Mouse (Mus musculus): ENCODE measurements around the gene Adra2b. TPM values are rescaled to one million over a fixed set of nuclear protein-coding genes. Genes with fewer than 3 reads are reported as not detected.

Gene Adra2b
- polyA plus RNA-seq, 1 experiment = 0.20 TPM

- Histone ChIP-seq H3K27ac (ENCODE audit: control insufficient read depth, insufficient read depth, low read length) (peak overlapping the region; percentile 91), H3K27me3 (ENCODE audit: control insufficient read depth, insufficient read depth, low read length) (no peaks in the 10 kb centered on the region), H3K4me1 (replicated peaks; ENCODE audit: control insufficient read depth, insufficient read depth, low read length) (peaks cover 57% of the 10 kb centered on the region), H3K36me3 (ENCODE audit: control insufficient read depth, insufficient read depth, low read length) (peaks cover 15% of the 10 kb centered on the region; the same call in 1 of the 2 replicates), H3K4me3 (ENCODE audit: control insufficient read depth, insufficient read depth, low read length) (peak overlapping the region; percentile 13)
- WGBS = 6% methylated on average over 5 of the region's 5 CpGs
- peak; percentile 66 for DNase-seq
- TF ChIP-seq POLR2A (IDR thresholded peaks at IDR 0.05; ENCODE audit: control insufficient read depth, extremely low read depth, insufficient read depth, low read length, poor library complexity) (no peak), CTCF (IDR thresholded peaks at IDR 0.05; ENCODE audit: borderline replicate concordance, control insufficient read depth, extremely low read depth, insufficient read depth, low read length, poor library complexity) (no peak)
These were observed 28.9 kb upstream of the Adra2b start for GRCm38 (mm10) chr2:127333945-127334603.

DNA sequence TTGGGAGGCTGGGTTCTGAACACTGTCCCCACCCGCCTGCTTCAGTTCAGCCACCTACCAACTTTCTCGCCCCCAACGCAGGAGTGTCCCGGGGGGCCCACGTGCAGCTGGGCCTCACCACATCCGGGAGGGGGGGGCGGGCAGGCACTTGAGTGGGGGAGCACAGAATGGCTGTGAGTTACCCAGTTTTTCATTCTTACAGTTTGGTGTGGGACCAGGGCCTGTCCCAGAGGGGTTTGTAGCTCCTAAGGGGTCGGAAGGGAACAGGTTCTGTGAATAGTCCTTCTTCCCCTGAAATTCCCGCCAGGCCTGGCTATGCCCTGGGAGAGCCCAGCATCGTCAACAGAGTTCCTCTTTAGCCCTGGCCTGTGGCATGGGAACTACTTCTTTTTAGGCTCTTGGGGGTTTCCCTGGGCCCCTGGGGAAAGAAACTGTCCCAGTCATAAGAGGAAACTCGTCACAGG lies 27.9 kb upstream of the Adra2b start:
- Histone ChIP-seq H3K36me3 (ENCODE audit: control insufficient read depth, insufficient read depth, low read length) (peaks cover 15% of the 10 kb centered on the region; the same call in 1 of the 2 replicates), H3K27ac (ENCODE audit: control insufficient read depth, insufficient read depth, low read length) (peak overlapping the region; percentile 97), H3K4me1 (replicated peaks; ENCODE audit: control insufficient read depth, insufficient read depth, low read length) (peaks cover 49% of the 10 kb centered on the region), H3K27me3 (ENCODE audit: control insufficient read depth, insufficient read depth, low read length) (no peaks in the 10 kb centered on the region), H3K4me3 (ENCODE audit: control insufficient read depth, insufficient read depth, low read length) (peak overlapping the region; percentile 25)
- TF ChIP-seq CTCF (IDR thresholded peaks at IDR 0.05; ENCODE audit: borderline replicate concordance, control insufficient read depth, extremely low read depth, insufficient read depth, low read length, poor library complexity) (0 out of 2 replicates have a peak, but pooled peaks have one; percentile 49), POLR2A (IDR thresholded peaks at IDR 0.05; ENCODE audit: control insufficient read depth, extremely low read depth, insufficient read depth, low read length, poor library complexity) (0 out of 2 replicates have a peak, but pooled peaks have one; percentile 19)
- peak; percentile 90 for DNase-seq
- 3% methylated on average over 11 of the region's 11 CpGs for WGBS

GRCm38 (mm10) chr2:127335767-127336496 lies 27.1 kb upstream of the Adra2b start, which contains the start of gene Dusp2:
Gene Dusp2, plus strand, starts transcription at chr2:127336159.
- WGBS = under 1% methylated on average over 75 of the region's 76 CpGs

GRCm38 (mm10) chr2:127336497-127336832 lies 26.5 kb upstream of the Adra2b start:
- peak overlapping the region; percentile 97 for H3K27ac ChIP-seq (ENCODE audit: control insufficient read depth, insufficient read depth, low read length)
- under 1% methylated on average over 33 of the region's 33 CpGs for WGBS
- peak overlapping the region; percentile 85 for H3K4me3 ChIP-seq (ENCODE audit: control insufficient read depth, insufficient read depth, low read length)
- no peak for DNase-seq
- TF ChIP-seq POLR2A (IDR thresholded peaks at IDR 0.05; ENCODE audit: control insufficient read depth, extremely low read depth, insufficient read depth, low read length, poor library complexity) (no peak), CTCF (IDR thresholded peaks at IDR 0.05; ENCODE audit: borderline replicate concordance, control insufficient read depth, extremely low read depth, insufficient read depth, low read length, poor library complexity) (0 out of 2 replicates have a peak, but pooled peaks have one; percentile 4)
- H3K4me1 ChIP-seq (replicated peaks; ENCODE audit: control insufficient read depth, insufficient read depth, low read length) = peaks cover 49% of the 10 kb centered on the region
- no peaks in the 10 kb centered on the region for H3K27me3 ChIP-seq (ENCODE audit: control insufficient read depth, insufficient read depth, low read length)
- peaks cover 15% of the 10 kb centered on the region; the same call in 1 of the 2 replicates for H3K36me3 ChIP-seq (ENCODE audit: control insufficient read depth, insufficient read depth, low read length)

More at GRCm38 (mm10) chr2:127335767-127336496, 27.1 kb upstream of the Adra2b start, which contains the start of gene Dusp2:
- DNase-seq = peak; percentile 95
- Histone ChIP-seq H3K4me1 (replicated peaks; ENCODE audit: control insufficient read depth, insufficient read depth, low read length) (peaks cover 49% of the 10 kb centered on the region), H3K4me3 (ENCODE audit: control insufficient read depth, insufficient read depth, low read length) (peak within 1 kb of the TSS; percentile 85), H3K27me3 (ENCODE audit: control insufficient read depth, insufficient read depth, low read length) (no peaks in the 10 kb centered on the region), H3K27ac (ENCODE audit: control insufficient read depth, insufficient read depth, low read length) (peak within 1 kb of the TSS; percentile 97), H3K36me3 (ENCODE audit: control insufficient read depth, insufficient read depth, low read length) (peaks cover 15% of the 10 kb centered on the region; the same call in 1 of the 2 replicates)
- TF ChIP-seq CTCF (IDR thresholded peaks at IDR 0.05; ENCODE audit: borderline replicate concordance, control insufficient read depth, extremely low read depth, insufficient read depth, low read length, poor library complexity) (peak; percentile 49; the same call in 1 of the 2 replicates), POLR2A (IDR thresholded peaks at IDR 0.05; ENCODE audit: control insufficient read depth, extremely low read depth, insufficient read depth, low read length, poor library complexity) (peak; percentile 99)

DNA sequence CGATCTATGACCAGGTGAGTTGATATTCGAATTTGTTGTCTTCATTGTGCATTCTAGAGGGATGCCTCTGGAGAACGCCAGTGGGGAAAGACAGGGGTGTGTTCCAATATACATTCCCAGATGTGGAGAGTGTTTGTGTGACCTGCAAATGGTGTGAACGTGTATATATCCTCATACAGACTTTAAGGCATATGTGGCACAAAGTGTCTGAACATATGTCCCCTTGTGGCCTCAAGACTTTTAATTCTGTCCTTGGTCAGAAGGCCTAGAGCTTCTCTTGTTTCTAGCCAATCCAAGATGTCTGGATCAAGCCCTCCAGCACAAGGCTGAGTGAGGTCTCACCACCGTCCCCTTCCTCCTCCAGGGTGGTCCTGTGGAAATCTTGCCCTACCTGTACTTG lies 26.1 kb upstream of the Adra2b start:
- Histone ChIP-seq H3K4me1 (replicated peaks; ENCODE audit: control insufficient read depth, insufficient read depth, low read length) (peaks cover 47% of the 10 kb centered on the region), H3K4me3 (ENCODE audit: control insufficient read depth, insufficient read depth, low read length) (peak overlapping the region; percentile 85), H3K36me3 (ENCODE audit: control insufficient read depth, insufficient read depth, low read length) (peaks cover 15% of the 10 kb centered on the region; the same call in 1 of the 2 replicates), H3K27me3 (ENCODE audit: control insufficient read depth, insufficient read depth, low read length) (no peaks in the 10 kb centered on the region), H3K27ac (ENCODE audit: control insufficient read depth, insufficient read depth, low read length) (peak overlapping the region; percentile 97)
- DNase-seq = no peak
- no peak for TF ChIP-seq CTCF (IDR thresholded peaks at IDR 0.05; ENCODE audit: borderline replicate concordance, control insufficient read depth, extremely low read depth, insufficient read depth, low read length, poor library complexity)
- no peak for TF ChIP-seq POLR2A (IDR thresholded peaks at IDR 0.05; ENCODE audit: control insufficient read depth, extremely low read depth, insufficient read depth, low read length, poor library complexity)
- WGBS = 4% methylated on average over 5 of the region's 5 CpGs

DNA sequence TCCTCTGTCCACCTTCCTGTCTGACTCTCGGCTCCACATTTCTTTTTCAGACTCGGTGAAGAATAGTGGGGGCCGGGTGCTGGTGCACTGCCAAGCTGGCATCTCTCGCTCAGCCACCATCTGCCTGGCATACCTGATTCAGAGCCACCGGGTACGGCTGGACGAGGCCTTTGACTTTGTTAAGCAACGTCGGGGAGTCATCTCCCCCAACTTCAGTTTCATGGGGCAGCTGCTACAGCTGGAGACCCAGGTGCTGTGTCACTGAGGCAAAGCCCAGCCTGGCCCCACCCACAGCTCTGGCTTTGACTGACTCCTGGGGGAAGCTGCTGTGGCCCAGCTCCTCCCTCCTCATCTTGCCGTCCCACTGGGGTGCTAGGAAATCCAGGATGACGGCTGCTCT lies 25.5 kb upstream of the Adra2b start:
- WGBS = 3% methylated on average over 11 of the region's 11 CpGs
- Histone ChIP-seq H3K36me3 (ENCODE audit: control insufficient read depth, insufficient read depth, low read length) (peaks cover 15% of the 10 kb centered on the region; the same call in 1 of the 2 replicates), H3K27me3 (ENCODE audit: control insufficient read depth, insufficient read depth, low read length) (no peaks in the 10 kb centered on the region), H3K27ac (ENCODE audit: control insufficient read depth, insufficient read depth, low read length) (peak overlapping the region; percentile 97), H3K4me1 (replicated peaks; ENCODE audit: control insufficient read depth, insufficient read depth, low read length) (peaks cover 40% of the 10 kb centered on the region), H3K4me3 (ENCODE audit: control insufficient read depth, insufficient read depth, low read length) (peak overlapping the region; percentile 85)
- peak; percentile 78 for DNase-seq
- no peak; the same call in 1 of the 2 replicates for TF ChIP-seq POLR2A (IDR thresholded peaks at IDR 0.05; ENCODE audit: control insufficient read depth, extremely low read depth, insufficient read depth, low read length, poor library complexity)
- TF ChIP-seq CTCF (IDR thresholded peaks at IDR 0.05; ENCODE audit: borderline replicate concordance, control insufficient read depth, extremely low read depth, insufficient read depth, low read length, poor library complexity) = no peak

Measured in thymus, adult 2 months (tissue).